Mouse (Mus musculus) hindbrain, embryonic 13.5 days (tissue): ENCODE data around the gene Ak6. TPM values are rescaled to one million over a fixed set of nuclear protein-coding genes. Genes with fewer than 3 reads are reported as not detected.

Experiments used
- ATAC-seq: fragments of 200-750 bp; cut with Nextera tagmentation; 2 replicates; pipeline ENCODE4 v1.8.0; 2017; ENCODE audit warnings: moderate TSS enrichment; ENCODE audit not compliant: low FRiP score
- H3K27ac ChIP-seq: fragments of 300-500 bp; sonication (generic); 2 replicates; pipeline ENCODE4 v1.5.1; 2015; ENCODE audit warnings: inconsistent platforms, mild to moderate bottlenecking, moderate library complexity
- H3K27me3 ChIP-seq: fragments of 300-500 bp; sonication (generic); 2 replicates; pipeline ENCODE4 v1.6.1; 2015; ENCODE audit warnings: mild to moderate bottlenecking, inconsistent platforms
- H3K36me3 ChIP-seq: fragments of 300-500 bp; sonication (generic); 2 replicates; pipeline ENCODE4 v1.6.1; 2015; ENCODE audit warnings: mild to moderate bottlenecking, inconsistent platforms
- H3K4me1 ChIP-seq: fragments of 300-500 bp; sonication (generic); replicated peaks from 2 replicates; pipeline ENCODE4 v1.6.1; 2015; ENCODE audit warnings: inconsistent platforms
- H3K4me2 ChIP-seq: fragments of 300-500 bp; sonication (generic); 2 replicates; pipeline ENCODE4 v1.6.1; 2015; ENCODE audit warnings: inconsistent platforms, mild to moderate bottlenecking, moderate library complexity
- H3K4me3 ChIP-seq: fragments of 300-500 bp; sonication (generic); 2 replicates; pipeline ENCODE4 v1.5.1; 2015; ENCODE audit warnings: mild to moderate bottlenecking, inconsistent platforms
- H3K9ac ChIP-seq: fragments of 300-500 bp; sonication (generic); 2 replicates; pipeline ENCODE4 v1.6.1; 2015; ENCODE audit warnings: mild to moderate bottlenecking, inconsistent platforms
- H3K9me3 ChIP-seq: fragments of 300-500 bp; sonication (generic); 2 replicates; pipeline ENCODE4 v1.6.1; 2016; ENCODE audit warnings: inconsistent platforms
- WGBS: fragments of 180-500 bp; shearing (Covaris S2); methylation state at CpG from one replicate; pipeline ENCODE4 v1.1.7; 2015; 5-methylcytosine and 5-hydroxymethylcytosine counted together
- polyA plus RNA-seq: library from polyadenylated mRNA; unstranded; fragments of >200 nt; fragmentation: Nextera tagmentation; extraction: Ambion mirVana; gene quantifications from 2 replicates; pipeline ENCODE4 v1.2.1, GENCODE M21; 2015

Gene Ak6
- polyA plus RNA-seq, 1 experiment from 2014 or later = 335 TPM

DNA sequence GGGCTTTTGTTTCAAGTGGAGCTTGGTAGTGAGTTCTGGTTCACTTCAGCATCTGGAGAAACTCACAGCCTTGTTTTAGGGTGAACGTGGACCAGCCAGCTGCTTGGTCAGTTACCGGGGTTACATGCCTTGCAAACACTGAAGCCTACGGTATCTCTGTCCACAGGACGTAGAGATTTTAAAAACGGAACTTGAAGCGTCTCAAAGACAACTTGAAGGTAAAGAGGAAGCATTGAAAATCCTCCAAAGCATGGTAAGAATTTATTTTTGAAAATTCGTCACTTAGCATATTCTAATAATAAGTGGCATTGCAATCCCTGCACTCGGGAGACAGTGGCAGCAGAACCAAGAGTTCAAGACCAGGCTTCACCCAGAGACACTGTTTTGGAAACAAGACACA, 30.8 kb downstream of the Ak6 start:
- no peaks in the 10 kb centered on the region for H3K4me1 ChIP-seq
- ATAC-seq = no peak
- WGBS = 88% methylated on average over 8 of the region's 8 CpGs

DNA sequence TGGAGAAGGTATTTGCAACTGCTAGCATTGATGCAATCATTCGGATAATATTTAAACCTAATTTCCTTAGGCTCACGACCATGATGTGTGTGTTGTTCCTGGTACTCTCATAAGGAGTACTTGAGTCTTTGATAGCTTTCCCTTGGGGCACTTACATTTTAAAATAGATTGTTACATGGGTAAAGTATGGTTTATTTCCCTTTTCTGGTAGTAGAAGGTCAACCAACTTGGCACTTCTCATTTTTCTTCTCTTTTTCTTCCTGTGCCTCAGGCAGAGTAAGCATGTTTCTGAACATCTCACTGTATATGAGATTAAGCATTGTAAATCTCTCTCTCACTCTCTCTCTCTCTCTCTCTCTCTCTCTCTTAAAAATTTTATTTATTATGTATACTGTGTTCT, 32.1 kb downstream of the Ak6 start:
- Histone ChIP-seq H3K27ac (no peak overlapping the region), H3K9me3 (no peaks in the 10 kb centered on the region), H3K4me1 (no peaks in the 10 kb centered on the region), H3K27me3 (no peaks in the 10 kb centered on the region), H3K4me3 (no peak overlapping the region), H3K36me3 (no peaks in the 10 kb centered on the region), H3K9ac (no peak overlapping the region), H3K4me2 (no peak overlapping the region)
- no peak for ATAC-seq
- WGBS = 75% methylated on average over 2 of the region's 2 CpGs

More for the DNA sequence above, 30.8 kb downstream of the Ak6 start:
- H3K4me3 ChIP-seq = no peak overlapping the region
- no peaks in the 10 kb centered on the region for H3K36me3 ChIP-seq
- H3K9me3 ChIP-seq = no peaks in the 10 kb centered on the region
- no peak overlapping the region for H3K4me2 ChIP-seq
- no peak overlapping the region for H3K27ac ChIP-seq
- H3K9ac ChIP-seq = no peak overlapping the region
- H3K27me3 ChIP-seq = no peaks in the 10 kb centered on the region

- no peak overlapping the region for H3K4me2 ChIP-seq
- no peak overlapping the region for H3K9ac ChIP-seq
- ATAC-seq = no peak
- H3K27ac ChIP-seq = no peak overlapping the region
- H3K4me3 ChIP-seq = no peak overlapping the region
- no peaks in the 10 kb centered on the region for H3K4me1 ChIP-seq
- no peaks in the 10 kb centered on the region for H3K9me3 ChIP-seq
- WGBS = 72% methylated on average over 2 of the region's 2 CpGs
- no peaks in the 10 kb centered on the region for H3K27me3 ChIP-seq
- no peaks in the 10 kb centered on the region for H3K36me3 ChIP-seq
Observed at GRCm38 (mm10) chr13:100684355-100684754, 33.6 kb downstream of the Ak6 start.

- no peak for ATAC-seq
- H3K27ac ChIP-seq = no peak overlapping the region
- H3K9ac ChIP-seq = no peak overlapping the region
- 71% methylated on average over 7 of the region's 7 CpGs for WGBS
- H3K36me3 ChIP-seq = no peaks in the 10 kb centered on the region
- no peak overlapping the region for H3K4me3 ChIP-seq
- no peaks in the 10 kb centered on the region for H3K4me1 ChIP-seq
- no peak overlapping the region for H3K4me2 ChIP-seq
- H3K9me3 ChIP-seq = no peaks in the 10 kb centered on the region
- no peaks in the 10 kb centered on the region for H3K27me3 ChIP-seq
Observed at GRCm38 (mm10) chr13:100687513-100687912, 36.7 kb downstream of the Ak6 start.

DNA sequence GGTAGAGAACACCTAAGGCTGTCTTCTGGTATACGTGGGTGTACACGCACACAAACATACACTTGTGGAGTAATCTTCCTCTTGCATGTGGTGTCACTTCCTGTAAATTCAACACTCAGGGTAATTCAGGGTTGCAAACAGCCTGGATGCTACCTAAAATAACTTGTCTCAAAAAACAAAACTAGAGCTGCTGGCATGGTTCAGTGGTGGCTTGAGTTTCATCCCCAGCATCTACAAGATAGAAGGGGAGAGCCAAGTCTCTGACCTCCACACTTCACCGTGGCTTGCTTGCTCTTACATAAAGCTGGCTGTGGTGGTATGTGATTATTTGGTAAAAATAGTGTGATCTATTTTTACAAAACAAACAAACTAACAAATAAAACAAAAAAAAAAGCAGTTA, 46.8 kb downstream of the Ak6 start:
- Histone ChIP-seq H3K4me1 (no peaks in the 10 kb centered on the region), H3K27me3 (no peaks in the 10 kb centered on the region), H3K27ac (no peak overlapping the region), H3K4me2 (no peak overlapping the region), H3K36me3 (peaks cover 61% of the 10 kb centered on the region), H3K9me3 (no peaks in the 10 kb centered on the region), H3K9ac (no peak overlapping the region), H3K4me3 (no peak overlapping the region)
- 95% methylated on average over 3 of the region's 3 CpGs for WGBS
- no peak for ATAC-seq

- WGBS = 95% methylated on average over 10 of the region's 10 CpGs
- peaks cover 73% of the 10 kb centered on the region for H3K36me3 ChIP-seq
- no peak for ATAC-seq
Observed at GRCm38 (mm10) chr13:100698866-100699265, 48.1 kb downstream of the Ak6 start.

GRCm38 (mm10) chr13:100703468-100703867, 52.7 kb downstream of the Ak6 start:
- H3K27me3 ChIP-seq = no peaks in the 10 kb centered on the region
- H3K4me3 ChIP-seq = no peak overlapping the region

More at GRCm38 (mm10) chr13:100698866-100699265, 48.1 kb downstream of the Ak6 start:
- H3K27me3 ChIP-seq = no peaks in the 10 kb centered on the region
- no peaks in the 10 kb centered on the region for H3K4me1 ChIP-seq
- H3K27ac ChIP-seq = no peak overlapping the region
- no peaks in the 10 kb centered on the region for H3K9me3 ChIP-seq
- no peak overlapping the region for H3K4me3 ChIP-seq
- no peak overlapping the region for H3K4me2 ChIP-seq
- H3K9ac ChIP-seq = no peak overlapping the region

DNA sequence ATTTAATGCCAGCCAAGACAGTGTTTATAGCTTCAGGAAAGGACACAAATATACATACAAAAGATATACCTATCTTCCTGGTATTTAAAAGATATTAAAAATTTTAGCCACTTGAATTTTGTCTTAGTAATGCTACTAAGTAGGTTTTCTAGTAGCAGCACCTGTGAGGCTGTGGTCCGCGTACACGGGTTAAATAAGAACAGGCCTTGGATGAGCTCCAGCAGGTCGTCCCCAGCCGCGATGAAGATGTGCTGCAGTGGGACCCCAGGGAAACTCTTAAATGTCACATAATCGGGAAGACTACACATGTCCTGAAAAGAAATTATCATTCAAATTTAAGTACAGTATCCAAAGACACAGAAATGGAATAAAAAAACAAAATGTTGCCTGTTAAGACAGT, 55.4 kb downstream of the Ak6 start:
- H3K27ac ChIP-seq = no peak overlapping the region
- H3K4me3 ChIP-seq = no peak overlapping the region
- no peak for ATAC-seq
- no peaks in the 10 kb centered on the region for H3K4me1 ChIP-seq
- WGBS = 96% methylated on average over 7 of the region's 7 CpGs
- no peak overlapping the region for H3K9ac ChIP-seq
- peaks cover 87% of the 10 kb centered on the region for H3K36me3 ChIP-seq
- H3K9me3 ChIP-seq = no peaks in the 10 kb centered on the region
- H3K4me2 ChIP-seq = no peak overlapping the region
- no peaks in the 10 kb centered on the region for H3K27me3 ChIP-seq

More at GRCm38 (mm10) chr13:100703468-100703867, 52.7 kb downstream of the Ak6 start:
- 92% methylated on average over 2 of the region's 2 CpGs for WGBS
- H3K27ac ChIP-seq = no peak overlapping the region
- H3K9ac ChIP-seq = no peak overlapping the region
- no peak overlapping the region for H3K4me2 ChIP-seq
- no peaks in the 10 kb centered on the region for H3K4me1 ChIP-seq
- no peak for ATAC-seq
- no peaks in the 10 kb centered on the region for H3K9me3 ChIP-seq
- peaks cover 86% of the 10 kb centered on the region for H3K36me3 ChIP-seq

DNA sequence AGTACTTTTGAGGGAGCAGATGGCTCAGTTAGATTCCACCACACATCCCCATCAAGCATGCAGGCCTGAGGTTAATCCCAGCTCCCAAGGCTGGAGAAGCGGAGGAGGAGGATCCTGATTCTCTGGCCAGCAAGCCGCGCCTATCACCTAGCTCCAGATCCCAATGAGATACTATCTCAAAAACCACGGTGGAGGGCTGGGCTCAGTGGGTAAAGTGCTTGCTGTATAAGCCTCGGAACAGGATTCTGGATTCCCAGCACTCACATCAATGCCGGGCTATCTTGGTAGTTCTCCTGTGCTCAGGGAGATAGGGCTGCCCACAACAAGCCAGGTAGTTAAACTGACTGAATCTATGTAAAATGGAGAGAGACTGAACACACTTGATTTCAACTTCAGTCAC, 64.7 kb downstream of the Ak6 start:
- 94% methylated on average over 6 of the region's 6 CpGs for WGBS

More for the DNA sequence above, 64.7 kb downstream of the Ak6 start:
- Histone ChIP-seq H3K4me2 (no peak overlapping the region), H3K36me3 (peaks cover 77% of the 10 kb centered on the region), H3K9ac (no peak overlapping the region), H3K9me3 (no peaks in the 10 kb centered on the region), H3K27me3 (no peaks in the 10 kb centered on the region), H3K4me3 (no peak overlapping the region), H3K4me1 (no peaks in the 10 kb centered on the region), H3K27ac (no peak overlapping the region)
- no peak for ATAC-seq

Other genes with a start within 250 kb of the Ak6 start
- gene Naip1, start 198.1 kb upstream of the Ak6 start, polyA plus RNA-seq = 0.04 and 0.13 TPM in 2 replicates
- 73.2 and 79.5 TPM in 2 replicates for gene Gtf2h2, start 158.4 kb upstream of the Ak6 start, polyA plus RNA-seq
- 5.4 and 9.1 TPM in 2 replicates for gene Ocln, start 98.3 kb upstream of the Ak6 start, polyA plus RNA-seq
- gene Marveld2, start 34.0 kb upstream of the Ak6 start, polyA plus RNA-seq = 2.4 TPM in 2 replicates
- gene Rad17, start 72 bp downstream of the Ak6 start, polyA plus RNA-seq = 19.8 and 19.9 TPM in 2 replicates
- 21.2 and 28.6 TPM in 2 replicates for gene Taf9, start 600 bp downstream of the Ak6 start, polyA plus RNA-seq
- 1.9 TPM in 2 replicates for gene Ccdc125, start 18.7 kb downstream of the Ak6 start, polyA plus RNA-seq
- gene Cdk7, start 80.0 kb downstream of the Ak6 start, polyA plus RNA-seq = 50.7 and 53.1 TPM in 2 replicates
- gene Mrps36, start 93.7 kb downstream of the Ak6 start, polyA plus RNA-seq = 139 and 151 TPM in 2 replicates
- 10.2 and 11.5 TPM in 2 replicates for gene Cenph, start 124.9 kb downstream of the Ak6 start, polyA plus RNA-seq
- gene Ccnb1, start 135.6 kb downstream of the Ak6 start, polyA plus RNA-seq = 57.6 and 65.0 TPM in 2 replicates
- 32.9 and 34.3 TPM in 2 replicates for gene Slc30a5, start 182.4 kb downstream of the Ak6 start, polyA plus RNA-seq